Mouse (Mus musculus): ENCODE results near the gene Fam205c. TPM values are rescaled to one million over a fixed set of nuclear protein-coding genes. Genes with fewer than 3 reads are reported as not detected.

The Fam205c gene
- not detected for polyA plus RNA-seq (2017; shearing (Covaris generic))

- no peak for ATAC-seq
Measured at GRCm38 (mm10) chr4:42874134-42874533, at the start of gene Fam205c. Gene Fam205c (minus strand): TSS chr4:42874234.

- no peak for ATAC-seq
Measured at GRCm38 (mm10) chr4:42922461-42922860, 48.4 kb upstream of the Fam205c start.

GRCm38 (mm10) chr4:42922056-42922455, 48.0 kb upstream of the Fam205c start:
- no peak for ATAC-seq

- no peak for ATAC-seq
Measured at GRCm38 (mm10) chr4:42921536-42921935, 47.5 kb upstream of the Fam205c start.

- no peak for ATAC-seq
Measured at GRCm38 (mm10) chr4:42920726-42921125, 46.7 kb upstream of the Fam205c start.

- no peak for ATAC-seq
Measured at GRCm38 (mm10) chr4:42917402-42917774, 43.4 kb upstream of the Fam205c start.

- no peak for ATAC-seq
Measured at GRCm38 (mm10) chr4:42916617-42917401, 42.8 kb upstream of the Fam205c start, which contains the start of gene Phf24. Gene Phf24 (plus strand): TSS chr4:42916660.

GRCm38 (mm10) chr4:42915966-42916365, 41.9 kb upstream of the Fam205c start:
- no peak for ATAC-seq

- ATAC-seq, result no peak
Measured at GRCm38 (mm10) chr4:42915311-42915710, 41.3 kb upstream of the Fam205c start.

- no peak for ATAC-seq
Measured at GRCm38 (mm10) chr4:42913391-42913790, 39.4 kb upstream of the Fam205c start.

- no peak for ATAC-seq
Measured at GRCm38 (mm10) chr4:42904966-42905365, 30.9 kb upstream of the Fam205c start.

- ATAC-seq, result no peak
Measured at GRCm38 (mm10) chr4:42904523-42904922, 30.5 kb upstream of the Fam205c start.

- no peak for ATAC-seq
Measured at GRCm38 (mm10) chr4:42903942-42904341, 29.9 kb upstream of the Fam205c start.

- no peak for ATAC-seq
Measured at GRCm38 (mm10) chr4:42902730-42903129, 28.7 kb upstream of the Fam205c start.

GRCm38 (mm10) chr4:42902174-42902573, 28.1 kb upstream of the Fam205c start:
- ATAC-seq, result no peak

GRCm38 (mm10) chr4:42900878-42901277, 26.8 kb upstream of the Fam205c start:
- ATAC-seq, result no peak

- ATAC-seq, result no peak
Measured at GRCm38 (mm10) chr4:42898914-42899313, 24.9 kb upstream of the Fam205c start.

GRCm38 (mm10) chr4:42895118-42895517, 21.1 kb upstream of the Fam205c start:
- ATAC-seq, result no peak

- ATAC-seq, result no peak
Measured at GRCm38 (mm10) chr4:42891176-42891575, 17.1 kb upstream of the Fam205c start.

GRCm38 (mm10) chr4:42888806-42889205, 14.8 kb upstream of the Fam205c start:
- no peak for ATAC-seq

GRCm38 (mm10) chr4:42886926-42887325, 12.9 kb upstream of the Fam205c start:
- ATAC-seq, result no peak

- no peak for ATAC-seq
Measured at GRCm38 (mm10) chr4:42880677-42880948, 6.6 kb upstream of the Fam205c start.

- ATAC-seq, result no peak
Measured at GRCm38 (mm10) chr4:42879829-42880676, 6.0 kb upstream of the Fam205c start.

- no peak for ATAC-seq
Measured at GRCm38 (mm10) chr4:42877657-42878056, 3.6 kb upstream of the Fam205c start.

Measured in activated CD4-positive, CD25-positive, alpha-beta regulatory T cell, adult 4 months (primary cell).